Mouse (Mus musculus): ENCODE results near the gene Bicd2. TPM values are rescaled to one million over a fixed set of nuclear protein-coding genes. Genes with fewer than 3 reads are reported as not detected.

Gene Bicd2
- total and polyA plus RNA-seq, 3 experiments = 11.6 to 19.9 (median 19.5) TPM

DNA sequence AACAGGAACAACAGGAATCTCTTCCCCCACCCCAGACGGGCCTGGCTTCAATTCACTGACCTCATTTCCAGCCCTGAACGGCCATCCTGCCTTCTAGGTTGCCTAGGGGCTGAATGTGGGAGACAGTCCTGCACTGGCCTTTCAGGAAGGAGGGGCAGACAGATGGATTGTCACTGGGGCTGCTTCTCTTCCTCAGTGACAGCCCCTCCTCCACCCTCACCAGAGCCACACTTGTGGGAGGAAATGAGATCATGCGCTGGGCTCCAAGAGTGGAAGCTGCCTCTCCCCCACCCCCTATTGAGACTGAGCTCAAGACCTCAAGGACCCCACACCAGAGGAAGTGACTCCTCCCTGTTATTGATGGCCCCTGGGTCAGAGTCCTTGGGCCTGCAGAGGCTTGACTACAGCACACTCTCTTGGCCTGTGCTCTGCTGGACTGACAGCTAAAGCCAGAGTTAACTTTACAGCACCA, 30.1 kb downstream of the Bicd2 start:
- Histone ChIP-seq H3K4me1 (ENCODE audit: insufficient read depth, low read depth, low read length) (0 out of 2 replicates have a peak, but pooled peaks cover 2% of the 10 kb centered on the region), H3K9me3 (replicated peaks) (no peaks in the 10 kb centered on the region), H3K36me3 (replicated peaks) (peaks cover 89% of the 10 kb centered on the region), H3K27me3 (ENCODE audit: insufficient read depth, low read length) (no peaks in the 10 kb centered on the region), H3K4me3 (ENCODE audit: low read depth, low read length) (no peak overlapping the region)
- DNase-seq (ENCODE audit: low spot score) (no peak), ATAC-seq (ENCODE audit: extremely low read depth, insufficient number of reproducible peaks, low FRiP score, poor library complexity, severe bottlenecking) (peak; percentile 57)
- TF ChIP-seq POLR2AphosphoS5 (IDR thresholded peaks at IDR 0.05; ENCODE audit: insufficient replicate concordance, low read depth, low read length) (no peak), GATA1 (IDR thresholded peaks at IDR 0.05; ENCODE audit: borderline replicate concordance, low read length) (no peak)

DNA sequence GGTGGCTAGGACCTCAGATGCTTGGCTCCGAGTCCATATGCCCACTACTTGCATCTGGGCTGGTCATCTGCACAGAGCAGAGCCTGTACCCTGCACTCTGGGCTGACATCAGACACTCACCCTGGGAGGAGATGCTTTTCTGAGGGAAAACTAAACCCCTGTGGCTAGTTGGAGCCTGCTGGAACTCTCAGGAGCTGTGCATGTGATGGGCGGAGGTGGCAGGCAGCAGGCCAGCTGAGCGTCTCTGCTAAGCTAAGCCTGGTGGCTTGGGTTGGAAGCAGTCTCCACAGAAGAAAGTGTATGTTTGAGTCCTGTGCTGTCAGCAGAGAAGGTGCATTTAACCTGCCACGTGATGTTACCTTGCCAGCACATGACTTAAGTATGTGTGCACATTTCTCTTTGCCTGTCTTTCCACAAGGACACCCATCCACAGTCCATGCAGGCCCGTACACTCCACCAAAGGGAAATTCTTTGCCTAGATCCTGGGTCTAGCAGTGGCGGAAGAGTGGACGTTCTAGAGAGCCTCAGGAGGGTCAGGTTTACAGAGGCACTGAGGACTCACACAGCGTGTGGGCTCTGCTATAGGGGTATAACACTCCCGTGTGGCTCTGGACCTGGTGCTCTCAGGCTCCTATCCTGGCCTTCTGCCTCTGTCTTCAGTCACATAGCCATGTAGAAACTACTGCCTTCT, 31.1 kb downstream of the Bicd2 start:
- H3K4me1 ChIP-seq (ENCODE audit: insufficient read depth, low read depth, low read length) = 0 out of 2 replicates have a peak, but pooled peaks cover 2% of the 10 kb centered on the region
- no peaks in the 10 kb centered on the region for H3K9me3 ChIP-seq (replicated peaks)
- no peak for ATAC-seq (ENCODE audit: extremely low read depth, insufficient number of reproducible peaks, low FRiP score, poor library complexity, severe bottlenecking)

DNA sequence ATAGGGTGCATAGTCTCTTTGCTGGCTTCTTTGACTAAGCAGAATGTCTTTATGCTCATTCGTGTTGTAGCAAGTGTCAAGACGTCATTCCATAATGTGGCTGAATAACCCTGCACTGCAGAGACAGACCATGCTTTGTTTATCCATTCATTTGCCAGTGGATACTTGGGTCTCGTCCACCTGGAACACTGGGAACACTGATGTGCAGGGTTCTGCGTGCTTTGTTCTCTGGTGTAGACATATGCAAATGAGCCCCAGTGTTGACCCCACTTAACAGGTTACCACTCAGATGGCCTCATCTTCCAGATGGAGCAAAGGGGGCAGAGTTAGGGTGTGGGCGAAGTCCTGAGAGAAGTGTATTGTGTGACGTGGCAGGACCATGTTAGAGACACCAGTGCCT, 32.9 kb downstream of the Bicd2 start:
- no peak for TF ChIP-seq GATA1 (IDR thresholded peaks at IDR 0.05; ENCODE audit: borderline replicate concordance, low read length)
- TF ChIP-seq POLR2AphosphoS5 (IDR thresholded peaks at IDR 0.05; ENCODE audit: insufficient replicate concordance, low read depth, low read length) = no peak
- no peak for TF ChIP-seq GATA2 (IDR thresholded peaks at IDR 0.05; ENCODE audit: borderline replicate concordance, low read depth, low read length)
- no peak for TF ChIP-seq TAL1 (conservative IDR thresholded peaks at IDR 0.05; ENCODE audit: low read depth, low read length)
- TF ChIP-seq CTCF (IDR thresholded peaks at IDR 0.05; ENCODE audit: low read depth, low read length) = no peak
- H3K4me3 ChIP-seq (ENCODE audit: low read depth, low read length) = no peak overlapping the region
- DNase-seq (ENCODE audit: low spot score) (no peak), ATAC-seq (ENCODE audit: extremely low read depth, insufficient number of reproducible peaks, low FRiP score, poor library complexity, severe bottlenecking) (no peak)
- 0 out of 2 replicates have a peak, but pooled peaks cover 2% of the 10 kb centered on the region for H3K4me1 ChIP-seq (ENCODE audit: insufficient read depth, low read depth, low read length)
- H3K27me3 ChIP-seq (ENCODE audit: insufficient read depth, low read length) = no peaks in the 10 kb centered on the region
- H3K9me3 ChIP-seq (replicated peaks) = no peaks in the 10 kb centered on the region
- H3K36me3 ChIP-seq (replicated peaks) = peaks cover 95% of the 10 kb centered on the region

More for the DNA sequence above, 31.1 kb downstream of the Bicd2 start:
- no peak overlapping the region for H3K4me3 ChIP-seq (ENCODE audit: low read depth, low read length)
- H3K36me3 ChIP-seq (replicated peaks) = peaks cover 92% of the 10 kb centered on the region
- no peak for TF ChIP-seq GATA1 (IDR thresholded peaks at IDR 0.05; ENCODE audit: borderline replicate concordance, low read length)
- no peak for TF ChIP-seq POLR2AphosphoS5 (IDR thresholded peaks at IDR 0.05; ENCODE audit: insufficient replicate concordance, low read depth, low read length)
- TF ChIP-seq CTCF (IDR thresholded peaks at IDR 0.05; ENCODE audit: low read depth, low read length) = no peak
- TF ChIP-seq TAL1 (conservative IDR thresholded peaks at IDR 0.05; ENCODE audit: low read depth, low read length) = no peak
- TF ChIP-seq GATA2 (IDR thresholded peaks at IDR 0.05; ENCODE audit: borderline replicate concordance, low read depth, low read length) = no peak
- H3K27me3 ChIP-seq (ENCODE audit: insufficient read depth, low read length) = no peaks in the 10 kb centered on the region
- DNase-seq (ENCODE audit: low spot score) = no peak

DNA sequence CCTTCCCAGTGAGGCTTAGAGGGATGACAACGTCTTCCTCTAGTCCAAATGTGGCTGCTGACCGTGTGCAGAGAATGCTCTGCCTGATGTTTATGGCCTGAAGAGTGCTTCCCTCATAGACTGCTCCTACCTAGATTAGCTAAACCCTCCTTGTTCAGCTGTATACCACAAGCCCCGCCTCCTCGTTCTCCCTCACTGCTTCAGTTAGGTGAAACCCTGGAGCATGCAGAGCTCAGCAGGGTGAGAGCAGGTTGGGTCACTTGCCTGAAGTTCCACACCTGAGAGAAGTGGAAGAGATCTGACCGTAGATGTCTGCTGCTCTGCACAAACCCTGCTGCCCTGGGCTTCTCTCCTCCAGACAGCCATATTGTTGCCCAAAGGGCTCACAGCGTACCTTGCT, 33.3 kb downstream of the Bicd2 start:
- Histone ChIP-seq H3K36me3 (replicated peaks) (peaks cover 95% of the 10 kb centered on the region), H3K4me1 (ENCODE audit: insufficient read depth, low read depth, low read length) (0 out of 2 replicates have a peak, but pooled peaks cover 2% of the 10 kb centered on the region), H3K4me3 (ENCODE audit: low read depth, low read length) (no peak overlapping the region), H3K27me3 (ENCODE audit: insufficient read depth, low read length) (no peaks in the 10 kb centered on the region), H3K9me3 (replicated peaks) (no peaks in the 10 kb centered on the region)
- no peak for DNase-seq (ENCODE audit: low spot score)
- no peak for TF ChIP-seq TAL1 (conservative IDR thresholded peaks at IDR 0.05; ENCODE audit: low read depth, low read length)
- TF ChIP-seq POLR2AphosphoS5 (IDR thresholded peaks at IDR 0.05; ENCODE audit: insufficient replicate concordance, low read depth, low read length) = no peak
- TF ChIP-seq GATA1 (IDR thresholded peaks at IDR 0.05; ENCODE audit: borderline replicate concordance, low read length) = no peak
- no peak for TF ChIP-seq GATA2 (IDR thresholded peaks at IDR 0.05; ENCODE audit: borderline replicate concordance, low read depth, low read length)
- TF ChIP-seq CTCF (IDR thresholded peaks at IDR 0.05; ENCODE audit: low read depth, low read length) = no peak
- no peak for ATAC-seq (ENCODE audit: extremely low read depth, insufficient number of reproducible peaks, low FRiP score, poor library complexity, severe bottlenecking)

DNA sequence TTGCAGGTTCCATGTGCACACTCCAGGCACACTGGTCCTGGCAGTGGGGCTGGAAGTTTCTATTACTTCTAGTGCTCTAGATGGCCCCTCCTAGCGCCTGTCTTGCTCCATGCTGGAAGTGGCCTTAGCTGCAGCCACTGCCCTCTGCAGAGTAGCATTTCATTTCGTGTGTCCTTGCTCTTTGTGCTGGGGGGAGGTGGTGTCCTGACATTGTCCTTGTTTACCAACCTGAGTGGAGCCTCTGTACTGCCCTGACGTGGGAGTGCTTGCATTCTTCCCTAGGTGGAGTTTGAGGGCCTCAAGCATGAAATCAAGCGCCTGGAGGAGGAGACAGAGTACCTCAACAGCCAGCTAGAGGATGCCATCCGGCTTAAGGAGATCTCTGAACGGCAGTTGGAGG, 36.2 kb downstream of the Bicd2 start:
- no peak for DNase-seq (ENCODE audit: low spot score)
- ATAC-seq (ENCODE audit: extremely low read depth, insufficient number of reproducible peaks, low FRiP score, poor library complexity, severe bottlenecking) = no peak
- H3K27me3 ChIP-seq (ENCODE audit: insufficient read depth, low read length) = no peaks in the 10 kb centered on the region
- no peaks in the 10 kb centered on the region for H3K4me1 ChIP-seq (ENCODE audit: insufficient read depth, low read depth, low read length)
- no peak for TF ChIP-seq TAL1 (conservative IDR thresholded peaks at IDR 0.05; ENCODE audit: low read depth, low read length)
- no peak for TF ChIP-seq CTCF (IDR thresholded peaks at IDR 0.05; ENCODE audit: low read depth, low read length)
- TF ChIP-seq GATA2 (IDR thresholded peaks at IDR 0.05; ENCODE audit: borderline replicate concordance, low read depth, low read length) = no peak
- TF ChIP-seq GATA1 (IDR thresholded peaks at IDR 0.05; ENCODE audit: borderline replicate concordance, low read length) = no peak
- no peak for TF ChIP-seq POLR2AphosphoS5 (IDR thresholded peaks at IDR 0.05; ENCODE audit: insufficient replicate concordance, low read depth, low read length)
- H3K9me3 ChIP-seq (replicated peaks) = no peaks in the 10 kb centered on the region
- no peak overlapping the region for H3K4me3 ChIP-seq (ENCODE audit: low read depth, low read length)
- peaks cover 96% of the 10 kb centered on the region for H3K36me3 ChIP-seq (replicated peaks)

DNA sequence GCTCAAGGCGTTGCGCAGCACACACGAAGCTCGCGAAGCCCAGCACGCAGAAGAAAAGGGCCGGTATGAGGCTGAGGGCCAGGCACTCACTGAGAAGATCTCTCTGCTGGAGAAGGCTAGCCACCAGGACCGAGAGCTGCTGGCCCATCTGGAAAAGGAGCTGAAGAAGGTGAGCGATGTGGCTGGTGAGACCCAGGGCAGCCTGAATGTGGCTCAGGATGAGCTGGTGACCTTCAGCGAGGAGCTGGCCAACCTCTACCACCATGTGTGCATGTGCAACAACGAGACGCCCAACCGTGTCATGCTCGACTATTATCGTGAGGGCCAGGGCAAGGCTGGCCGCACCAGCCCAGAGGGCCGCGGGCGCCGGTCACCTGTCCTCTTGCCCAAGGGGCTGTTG, 37.9 kb downstream of the Bicd2 start:
- no peak for TF ChIP-seq POLR2AphosphoS5 (IDR thresholded peaks at IDR 0.05; ENCODE audit: insufficient replicate concordance, low read depth, low read length)
- TF ChIP-seq CTCF (IDR thresholded peaks at IDR 0.05; ENCODE audit: low read depth, low read length) = no peak
- TF ChIP-seq GATA2 (IDR thresholded peaks at IDR 0.05; ENCODE audit: borderline replicate concordance, low read depth, low read length) = no peak
- TF ChIP-seq TAL1 (conservative IDR thresholded peaks at IDR 0.05; ENCODE audit: low read depth, low read length) = no peak
- TF ChIP-seq GATA1 (IDR thresholded peaks at IDR 0.05; ENCODE audit: borderline replicate concordance, low read length) = no peak
- Histone ChIP-seq H3K27me3 (ENCODE audit: insufficient read depth, low read length) (no peaks in the 10 kb centered on the region), H3K9me3 (replicated peaks) (no peaks in the 10 kb centered on the region), H3K36me3 (replicated peaks) (peaks cover 99% of the 10 kb centered on the region), H3K4me1 (ENCODE audit: insufficient read depth, low read depth, low read length) (no peaks in the 10 kb centered on the region), H3K4me3 (ENCODE audit: low read depth, low read length) (no peak overlapping the region)
- DNase-seq (ENCODE audit: low spot score) (no peak), ATAC-seq (ENCODE audit: extremely low read depth, insufficient number of reproducible peaks, low FRiP score, poor library complexity, severe bottlenecking) (no peak)
